9 mouse cellular contexts compared by ENCODE assay signal in the genomic region with DNA sequence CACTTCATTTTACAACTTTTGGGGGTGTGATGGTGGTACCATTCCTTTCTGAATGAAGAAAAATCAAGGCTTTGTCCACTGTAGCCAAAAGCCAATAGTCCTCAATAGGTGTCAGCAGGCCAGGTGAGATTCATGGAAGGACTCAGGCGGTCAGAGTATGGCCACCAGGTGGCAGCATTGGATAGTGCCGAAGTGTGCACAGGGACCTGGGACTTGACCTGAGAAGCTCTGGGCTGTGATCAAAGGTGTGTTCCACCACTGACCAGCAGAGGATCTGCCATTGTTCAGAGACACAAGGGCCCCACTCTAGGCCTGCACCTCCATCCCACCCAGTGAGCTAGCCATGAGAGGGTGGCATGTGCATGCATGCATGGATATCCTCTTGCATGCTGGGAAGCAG. TPM values are rescaled to one million over a fixed set of nuclear protein-coding genes. Genes with fewer than 3 reads are reported as not detected.
DNase-seq lines count a peak whose midpoint lies in the region; ATAC-seq and TF ChIP-seq lines count a peak whose summit lies in the region.
"Had no signal": no experiment of that assay in that cellular context is flagged by ENCODE, and none has a peak within 500 bp of the region (broad histone marks: within the 10 kb centered on the region; RNA-seq: fewer than 3 reads in every experiment).

No protein-coding gene starts in this region.

- no peak overlapping the region for H3K4me3 ChIP-seq in E14TG2a.4 (replicated peaks; ENCODE audit: low read length)
- no peak overlapping the region for H3K4me3 ChIP-seq in hindbrain, embryonic 16.5 days (ENCODE audit: low read length)
- H3K4me3 ChIP-seq: hindbrain, embryonic 15.5 days had no signal

- DNase-seq in ZHBTc4 (ENCODE audit: low read depth, low spot score) = peak; percentile 85
- peak; percentile 71 for DNase-seq in embryo, embryonic 10.5 days (ENCODE audit: low spot score)
- DNase-seq in left cerebral cortex, adult 11 months (ENCODE audit: low spot score) = peak; percentile 10
- peak; percentile 8 to 20 for DNase-seq in spleen, postnatal 36 days (ENCODE audit: low spot score in 2 of 2)

- TF ChIP-seq CTCF in E14TG2a.4 (conservative IDR thresholded peaks at IDR 0.05; ENCODE audit: low read length) = peak; percentile 63

- H3K9me3 ChIP-seq in E14TG2a.4 (ENCODE audit: low read length) = no peaks in the 10 kb centered on the region
- no peaks in the 10 kb centered on the region for H3K9me3 ChIP-seq in hindbrain, embryonic 16.5 days (ENCODE audit: control insufficient read depth, low read length)
- H3K9me3 ChIP-seq: hindbrain, embryonic 15.5 days had no signal

- H3K27me3 ChIP-seq in E14TG2a.4 (ENCODE audit: insufficient read depth, low read length) = peaks cover 4% of the 10 kb centered on the region; the same call in 1 of the 2 replicates
- no peaks in the 10 kb centered on the region for H3K27me3 ChIP-seq in hindbrain, embryonic 16.5 days (replicated peaks; ENCODE audit: control insufficient read depth, insufficient read depth, low read length)
- H3K27me3 ChIP-seq: hindbrain, embryonic 15.5 days had no signal

- ATAC-seq in hindbrain, embryonic 16.5 days = 0 out of 2 replicates have a peak, but pooled peaks have one; percentile 42
- ATAC-seq in megakaryocyte, adult 5-6 weeks (ENCODE audit: poor library complexity, severe bottlenecking) = peak; percentile 72
- ATAC-seq in monocyte, adult 5-6 weeks (replicated peaks; ENCODE audit: insufficient number of reproducible peaks, low FRiP score, low TSS enrichment, poor library complexity, severe bottlenecking) = no peak

- H3K4me2 ChIP-seq in hindbrain, embryonic 16.5 days (ENCODE audit: low read length) = no peak overlapping the region
- H3K4me2 ChIP-seq: hindbrain, embryonic 15.5 days had no signal

- H3K4me1 ChIP-seq in E14TG2a.4 (replicated peaks; ENCODE audit: low read depth, low read length) = no peaks in the 10 kb centered on the region
- H3K4me1 ChIP-seq in hindbrain, embryonic 16.5 days (ENCODE audit: control insufficient read depth, insufficient read depth, low read depth, low read length) = no peaks in the 10 kb centered on the region
- H3K4me1 ChIP-seq: hindbrain, embryonic 15.5 days had no signal

- H3K9ac ChIP-seq in hindbrain, embryonic 16.5 days (ENCODE audit: low read depth, low read length) = no peak overlapping the region
- H3K9ac ChIP-seq: hindbrain, embryonic 15.5 days had no signal

- 20% methylated on average over 2 of the region's 2 CpGs for WGBS in hindbrain, embryonic 16.5 days

- no peak overlapping the region for H3K27ac ChIP-seq in hindbrain, embryonic 16.5 days (ENCODE audit: low read depth, low read length)
- H3K27ac ChIP-seq: hindbrain, embryonic 15.5 days had no signal

- no peaks in the 10 kb centered on the region for H3K36me3 ChIP-seq in E14TG2a.4 (ENCODE audit: insufficient read depth, low read length)
- no peaks in the 10 kb centered on the region for H3K36me3 ChIP-seq in hindbrain, embryonic 16.5 days (ENCODE audit: control insufficient read depth, insufficient read depth, low read length)
- H3K36me3 ChIP-seq: hindbrain, embryonic 15.5 days had no signal

RNA-seq across cellular contexts. Expression of a gene that starts 2.7 kb away (rescaled TPM):
- polyA plus RNA-seq in hindbrain, embryonic 16.5 days (2015; fragmentation: Nextera tagmentation; extraction: Ambion mirVana) = not detected in 2 replicates
- total RNA-seq in megakaryocyte, adult 5-6 weeks (2015) = not detected in 2 replicates
- not detected in 2 replicates for total RNA-seq in megakaryocyte, adult 5-6 weeks (2017)
- not detected in 3 replicates for total RNA-seq in monocyte, adult 5-6 weeks (2017)
- polyA plus RNA-seq: hindbrain, embryonic 15.5 days had no signal

RNA-seq across cellular contexts. Expression of a gene that starts 43.7 kb away (rescaled TPM):
- 0.26 TPM in 1 of 2 replicates, not detected in the other for polyA plus RNA-seq in hindbrain, embryonic 16.5 days (2015; fragmentation: Nextera tagmentation; extraction: Ambion mirVana)
- not detected in 2 replicates for total RNA-seq in megakaryocyte, adult 5-6 weeks (2015)
- total RNA-seq in megakaryocyte, adult 5-6 weeks (2017) = not detected in 2 replicates
- not detected in 3 replicates for total RNA-seq in monocyte, adult 5-6 weeks (2017)
- polyA plus RNA-seq: hindbrain, embryonic 15.5 days had no signal

Comparison
In these comparisons a context has a peak if more than half of its experiments do, and no peak if none do; other contexts are left out.
1. DNase-seq: peak in every context shown above with its lines; median percentile 85 in ZHBTc4; 71 in embryo, embryonic 10.5 days; 14 in spleen, postnatal 36 days; 10 in left cerebral cortex, adult 11 months.